Comparison of ENCODE assay signal across 18 mouse cellular contexts in genomic region chr3:59104462-59104861, GRCm38 (mm10). TPM values are rescaled to one million over a fixed set of nuclear protein-coding genes. Genes with fewer than 3 reads are reported as not detected.
DNase-seq lines count a peak whose midpoint lies in the region; ATAC-seq lines count a peak whose summit lies in the region.
"Had no signal": no experiment of that assay in that cellular context is flagged by ENCODE, and none has a peak within 500 bp of the region (broad histone marks: within the 10 kb centered on the region; RNA-seq: fewer than 3 reads in every experiment).

No protein-coding gene starts in this region.

- no peak for ATAC-seq in heart, embryonic 15.5 days (replicated peaks; ENCODE audit: insufficient number of reproducible peaks, insufficient read depth, low FRiP score, low read depth)
- ATAC-seq in liver, embryonic 11.5 days (replicated peaks; ENCODE audit: low FRiP score) = peak; percentile 88
- peak; percentile 94 for ATAC-seq in megakaryocyte-erythroid progenitor cell, adult 5-6 weeks (replicated peaks; ENCODE audit: low FRiP score, low TSS enrichment, poor library complexity, severe bottlenecking)
- ATAC-seq: intestine, postnatal 0 days; midbrain, embryonic 15.5 days had no signal

- H3K27ac ChIP-seq in heart, embryonic 15.5 days = 0 out of 2 replicates have a peak overlapping the region, but pooled peaks have one; percentile 17
- no peak overlapping the region for H3K27ac ChIP-seq in liver, embryonic 11.5 days (ENCODE audit: low read depth, low read length)
- H3K27ac ChIP-seq: forebrain, embryonic 10.5 days; hindbrain, embryonic 14.5 days; kidney, postnatal 0 days; layer of hippocampus, adult 2 months; midbrain, embryonic 15.5 days had no signal

- intact Hi-C loops in heart, postnatal 10 days (cut with DNase I) = no loop called here

- no peak overlapping the region for H3K4me3 ChIP-seq in heart, embryonic 15.5 days
- no peak overlapping the region for H3K4me3 ChIP-seq in liver, embryonic 11.5 days (ENCODE audit: low read depth, low read length)
- H3K4me3 ChIP-seq: forebrain, embryonic 10.5 days; layer of hippocampus, adult 2 months; midbrain, embryonic 15.5 days had no signal

- H3K4me2 ChIP-seq in heart, embryonic 15.5 days = no peak overlapping the region
- no peak overlapping the region for H3K4me2 ChIP-seq in liver, embryonic 11.5 days
- H3K4me2 ChIP-seq: hindbrain, embryonic 14.5 days; midbrain, embryonic 15.5 days had no signal

- H3K36me3 ChIP-seq in heart, embryonic 15.5 days = no peaks in the 10 kb centered on the region
- no peaks in the 10 kb centered on the region for H3K36me3 ChIP-seq in liver, embryonic 11.5 days (ENCODE audit: control insufficient read depth, insufficient read depth, low read length)
- H3K36me3 ChIP-seq: forebrain, embryonic 10.5 days; midbrain, embryonic 15.5 days had no signal

- H3K9me3 ChIP-seq in heart, embryonic 15.5 days (replicated peaks) = no peaks in the 10 kb centered on the region
- H3K9me3 ChIP-seq in liver, embryonic 11.5 days (ENCODE audit: control insufficient read depth, low read length) = no peaks in the 10 kb centered on the region
- H3K9me3 ChIP-seq: forebrain, embryonic 10.5 days; midbrain, embryonic 15.5 days had no signal

- no peak overlapping the region for H3K9ac ChIP-seq in heart, embryonic 15.5 days
- no peak overlapping the region for H3K9ac ChIP-seq in liver, embryonic 11.5 days (ENCODE audit: low read depth, low read length)
- H3K9ac ChIP-seq: hindbrain, embryonic 14.5 days; midbrain, embryonic 15.5 days had no signal

- H3K27me3 ChIP-seq in heart, embryonic 15.5 days = no peaks in the 10 kb centered on the region
- no peaks in the 10 kb centered on the region for H3K27me3 ChIP-seq in liver, embryonic 11.5 days (replicated peaks; ENCODE audit: control insufficient read depth, insufficient read depth, low read length)
- H3K27me3 ChIP-seq: midbrain, embryonic 15.5 days had no signal

- 24% methylated on average over 4 of the region's 4 CpGs for WGBS in heart, embryonic 15.5 days
- WGBS in liver, embryonic 11.5 days = 30% methylated on average over 4 of the region's 4 CpGs

- H3K4me1 ChIP-seq in heart, embryonic 15.5 days (replicated peaks) = peaks cover 6% of the 10 kb centered on the region; the same call in 1 of the 2 replicates
- H3K4me1 ChIP-seq in liver, embryonic 11.5 days (replicated peaks; ENCODE audit: control insufficient read depth, insufficient read depth, low read length) = peaks cover 12% of the 10 kb centered on the region
- H3K4me1 ChIP-seq: forebrain, embryonic 10.5 days; midbrain, embryonic 15.5 days had no signal

- DNase-seq in adrenal gland, adult (ENCODE audit: inconsistent age in 2 of 2, low spot score in 1 of 2) = peak; percentile 46 to 64
- no peak for DNase-seq in adrenal gland, postnatal 25 days
- no peak for DNase-seq in heart, postnatal 10 days
- no peak for DNase-seq in liver, embryonic 11.5 days (ENCODE audit: low spot score)
- DNase-seq in testis, postnatal 14 days (ENCODE audit: low spot score) = no peak
- DNase-seq in gastrocnemius, adult 18-20 months (ENCODE audit: low spot score) = no peak
- DNase-seq: cerebellum, adult 9-10 months; lung, adult 18-20 months; spleen, adult 18-20 months had no signal

RNA-seq across cellular contexts. Expression of gene Gpr171, which starts 2.8 kb away (rescaled TPM):
- 0.18 TPM in 1 of 2 replicates, not detected in the other for total RNA-seq in adrenal gland, postnatal 25 days (2021)
- 1.3 and 1.9 TPM in 2 replicates for polyA plus RNA-seq in heart, embryonic 15.5 days (2015; fragmentation: Nextera tagmentation; extraction: Ambion mirVana)
- total RNA-seq in heart, postnatal 10 days (2021) = not detected
- polyA plus RNA-seq in liver, embryonic 11.5 days (2014; fragmentation: Nextera tagmentation; extraction: Ambion mirVana) = 2.3 and 2.8 TPM in 2 replicates
- total RNA-seq in megakaryocyte-erythroid progenitor cell, adult 5-6 weeks (2014; fragmentation: Nextera tagmentation) = 0.83 and 2.6 TPM in 2 replicates
- 3.4 and 7.8 TPM in 2 replicates for total RNA-seq in megakaryocyte-erythroid progenitor cell, adult 5-6 weeks (2017)
- total RNA-seq in gastrocnemius, adult 18-20 months (2021) = under 1 TPM in 1 of 2 experiments, not detected in 1; 0.09 TPM
- total RNA-seq: layer of hippocampus, adult 2 months; left cerebral cortex, postnatal 36 days had no signal

RNA-seq across cellular contexts. Expression of gene P2ry14, which starts 49.0 kb away (rescaled TPM):
- 6.8 and 15.7 TPM in 2 replicates for total RNA-seq in adrenal gland, postnatal 25 days (2021)
- polyA plus RNA-seq in heart, embryonic 15.5 days (2015; fragmentation: Nextera tagmentation; extraction: Ambion mirVana) = 2.5 and 3.1 TPM in 2 replicates
- total RNA-seq in heart, postnatal 10 days (2021) = 1 to 10 TPM; 6.0 to 6.7 TPM
- polyA plus RNA-seq in liver, embryonic 11.5 days (2014; fragmentation: Nextera tagmentation; extraction: Ambion mirVana) = 2.8 and 3.6 TPM in 2 replicates
- total RNA-seq in megakaryocyte-erythroid progenitor cell, adult 5-6 weeks (2014; fragmentation: Nextera tagmentation) = 1.0 TPM in 1 of 2 replicates, not detected in the other
- total RNA-seq in megakaryocyte-erythroid progenitor cell, adult 5-6 weeks (2017) = 0.23 and 15.0 TPM in 2 replicates
- total RNA-seq in gastrocnemius, adult 18-20 months (2021) = 1 to 10 TPM; 1.2 to 1.8 TPM

Comparison
In these comparisons a context has a peak if more than half of its experiments do, and no peak if none do; other contexts are left out.
1. DNase-seq: peak in adrenal gland, adult (2 of 2); none in adrenal gland, postnatal 25 days (single experiment), heart, postnatal 10 days (0 of 2), liver, embryonic 11.5 days (single experiment), testis, postnatal 14 days (single experiment) and gastrocnemius, adult 18-20 months (single experiment).